Mouse (Mus musculus) stomach, postnatal 0 days (tissue): ENCODE data around the gene Nfatc2.

Experiments
- CTCF ChIP-seq: IDR thresholded peaks from 2 replicates; pipeline ENCODE4 v1.5.1; 2016; ENCODE audit warnings: antibody characterized with exemption, low read depth, mild to moderate bottlenecking, moderate library complexity
- EP300 ChIP-seq: optimal IDR thresholded peaks from 2 replicates; pipeline ENCODE3; 2016; ENCODE audit warnings: antibody characterized with exemption

GRCm38 (mm10) chr2:168515466-168515865, 86.0 kb downstream of the Nfatc2 start:
- no peak for TF ChIP-seq CTCF
- no peak for TF ChIP-seq EP300
